Mouse (Mus musculus) MEL (cell line): ENCODE measurements around the gene Tymp.

Experiments used
- CTCF ChIP-seq, 3 experiments: IDR thresholded peaks in 2 of 3; conservative IDR thresholded peaks in 1 of 3; 2 replicates each; pipeline ENCODE4 v1.5.1; 2011 to 2012; ENCODE audit warnings: low read length in 3 of 3, low read depth in 2 of 3, mild to moderate bottlenecking in 2 of 3, improper control_type of control experiment in 1 of 3, inconsistent platforms in 1 of 3, mixed read lengths in 1 of 3, moderate library complexity in 1 of 3; ENCODE audit not compliant: control insufficient read depth in 1 of 3, insufficient read depth in 1 of 3, poor library complexity in 1 of 3, severe bottlenecking in 1 of 3
- ELF1 ChIP-seq: IDR thresholded peaks from 2 replicates; pipeline ENCODE4 v1.6.1; 2014; ENCODE audit warnings: low read depth, mild to moderate bottlenecking, inconsistent platforms, low read length, improper control_type of control experiment, moderate library complexity
- EP300 ChIP-seq, 2 experiments: IDR thresholded peaks; 2 replicates each; pipeline ENCODE4 v1.6.1; 2011; ENCODE audit warnings: improper control_type of control experiment in 2 of 2, low read length in 2 of 2, low read depth in 1 of 2, mild to moderate bottlenecking in 1 of 2
- GABPA ChIP-seq: IDR thresholded peaks from 2 replicates; pipeline ENCODE4 v1.6.1; 2012; ENCODE audit warnings: low read depth, mild to moderate bottlenecking, inconsistent platforms, low read length, improper control_type of control experiment, moderate library complexity
- GATA1 ChIP-seq: IDR thresholded peaks from 2 replicates; pipeline ENCODE4 v1.6.1; 2011; ENCODE audit warnings: low read depth, low read length, improper control_type of control experiment
- MAZ ChIP-seq: IDR thresholded peaks from 2 replicates; pipeline ENCODE4 v1.6.1; 2012; ENCODE audit warnings: low read depth, mild to moderate bottlenecking, inconsistent platforms, low read length, improper control_type of control experiment
- MEF2A ChIP-seq: IDR thresholded peaks from 2 replicates; pipeline ENCODE4 v1.6.1; 2014; ENCODE audit warnings: low read depth, mild to moderate bottlenecking, inconsistent platforms, low read length, improper control_type of control experiment; ENCODE audit not compliant: poor library complexity, insufficient replicate concordance, severe bottlenecking; ENCODE audit errors: extremely low read depth
- NELFE ChIP-seq: IDR thresholded peaks from 2 replicates; pipeline ENCODE4 v1.6.1; 2011; ENCODE audit warnings: low read depth, low read length, improper control_type of control experiment
- POLR2A ChIP-seq, 2 experiments: IDR thresholded peaks; 2 replicates each; pipeline ENCODE4 v1.6.1; 2011 to 2012; ENCODE audit warnings: low read length in 2 of 2, mild to moderate bottlenecking in 2 of 2, control low read depth in 1 of 2, improper control_type of control experiment in 1 of 2, low read depth in 1 of 2, moderate library complexity in 1 of 2; ENCODE audit not compliant: control insufficient read depth in 1 of 2, insufficient read depth in 1 of 2, poor library complexity in 1 of 2
- TAL1 ChIP-seq: IDR thresholded peaks from 2 replicates; pipeline ENCODE4 v1.6.1; 2012; ENCODE audit warnings: mild to moderate bottlenecking, inconsistent platforms, low read length, moderate library complexity, mixed read lengths
- TBP ChIP-seq: IDR thresholded peaks from 2 replicates; pipeline ENCODE4 v1.8.0; 2011; ENCODE audit warnings: low read depth, low read length, improper control_type of control experiment
- UBTF ChIP-seq: IDR thresholded peaks from 2 replicates; pipeline ENCODE4 v1.6.1; 2012; ENCODE audit warnings: low read depth, mild to moderate bottlenecking, inconsistent platforms, low read length, improper control_type of control experiment, moderate library complexity, borderline replicate concordance; ENCODE audit not compliant: insufficient read depth
- USF1 ChIP-seq: IDR thresholded peaks from 2 replicates; pipeline ENCODE4 v1.6.1; 2014; ENCODE audit warnings: low read depth, mild to moderate bottlenecking, inconsistent platforms, low read length, improper control_type of control experiment, moderate library complexity
- ZNF384 ChIP-seq: IDR thresholded peaks from 2 replicates; pipeline ENCODE4 v1.6.1; 2012; ENCODE audit warnings: low read depth, mild to moderate bottlenecking, inconsistent platforms, low read length, improper control_type of control experiment

DNA sequence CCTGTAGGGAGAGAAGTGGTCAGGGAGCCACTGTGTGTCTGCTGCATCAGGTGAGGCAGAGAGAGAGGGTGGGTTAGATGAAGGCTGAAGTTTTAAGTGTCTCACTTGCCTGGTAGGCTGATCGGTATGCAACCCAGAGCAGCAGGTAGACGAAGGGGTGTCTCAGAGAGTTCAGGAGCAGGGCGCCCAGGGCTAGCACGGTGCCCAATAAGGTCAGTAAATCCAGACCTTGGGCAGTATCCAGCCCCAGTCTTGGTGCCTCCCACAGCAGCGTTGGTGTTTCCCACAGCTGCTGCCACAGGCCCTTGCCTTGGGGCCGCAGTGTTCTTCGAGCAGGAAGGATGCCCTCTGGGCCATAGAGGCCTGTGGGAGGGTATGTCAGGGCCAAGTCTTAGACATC lies 22.4 kb downstream of the Tymp start:
- no peak for TF ChIP-seq CTCF (IDR thresholded peaks at IDR 0.05 in 2 of 3, conservative IDR thresholded peaks at IDR 0.05 in 1 of 3; ENCODE audit: control insufficient read depth in 1 of 3, insufficient read depth in 1 of 3, low read depth in 2 of 3, low read length in 3 of 3, poor library complexity in 1 of 3, severe bottlenecking in 1 of 3)
- TF ChIP-seq TBP = no peak
- no peak for TF ChIP-seq EP300 (IDR thresholded peaks at IDR 0.05; ENCODE audit: low read depth in 1 of 2, low read length in 2 of 2)
- TF ChIP-seq MAZ = no peak
- TF ChIP-seq ELF1 = no peak
- no peak for TF ChIP-seq POLR2A (IDR thresholded peaks at IDR 0.05; ENCODE audit: control insufficient read depth in 1 of 2, insufficient read depth in 1 of 2, low read depth in 1 of 2, low read length in 2 of 2, poor library complexity in 1 of 2)
- no peak for TF ChIP-seq GABPA
- no peak for TF ChIP-seq NELFE
- TF ChIP-seq TAL1 = no peak
- no peak for TF ChIP-seq UBTF
- no peak for TF ChIP-seq ZNF384
- no peak for TF ChIP-seq GATA1
- TF ChIP-seq USF1 = no peak
- no peak for TF ChIP-seq MEF2A
